Mouse (Mus musculus): ENCODE measurements around the gene Lats1. TPM values are rescaled to one million over a fixed set of nuclear protein-coding genes. Genes with fewer than 3 reads are reported as not detected.

Lats1 gene
- total RNA-seq, 2 experiments from 2014 or later: 11.8 to 11.9 TPM

DNA sequence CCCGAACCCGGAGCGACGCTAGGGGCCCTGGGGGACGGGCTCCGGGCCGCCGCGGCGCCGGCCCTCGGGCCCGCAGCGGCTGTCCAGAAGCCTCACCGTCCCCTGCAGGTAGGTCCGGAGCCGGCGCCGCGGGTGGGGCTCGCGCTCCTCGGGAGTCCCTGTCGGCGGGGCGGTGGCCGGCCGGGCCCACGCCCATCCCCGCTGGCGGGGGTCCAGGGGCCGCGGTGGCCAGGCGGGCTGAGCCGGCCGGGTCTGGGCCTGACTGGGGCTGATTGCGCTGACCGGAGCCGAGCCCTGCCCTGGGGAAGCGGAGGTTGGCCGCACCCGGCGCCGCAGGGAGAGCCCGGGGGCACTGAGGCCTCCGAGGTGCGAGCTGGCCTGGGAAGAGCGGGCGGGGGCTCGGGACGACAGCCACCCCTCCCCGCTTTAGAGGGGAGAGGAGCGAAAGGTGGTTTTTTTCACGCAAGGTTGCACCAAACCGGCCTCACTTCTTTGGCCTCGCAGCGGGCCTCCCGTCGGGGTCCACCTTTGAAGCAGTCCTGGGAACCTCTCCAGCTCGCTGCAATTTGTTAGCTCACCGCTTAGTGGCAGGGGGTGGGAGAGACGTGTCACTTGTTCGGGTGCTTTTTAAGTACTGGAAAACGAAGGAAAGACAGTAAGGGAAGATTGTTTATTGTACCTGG lies 470 bp downstream of the Lats1 start:
- H3K27ac ChIP-seq: peak overlapping the region; percentile 98
- peak; percentile 91 for DNase-seq
- TF ChIP-seq CTCF (IDR thresholded peaks at IDR 0.05): peak; percentile 37; the same call in 1 of the 2 replicates
- H3K4me3 ChIP-seq: peak overlapping the region; percentile 83
- intact Hi-C loops (cut with DNase I): loop anchor here (2.0 to 5.0 kb wide), 2 partner anchors 15 to 96 kb away; partner anchors contain the start of gene Nup43

DNA sequence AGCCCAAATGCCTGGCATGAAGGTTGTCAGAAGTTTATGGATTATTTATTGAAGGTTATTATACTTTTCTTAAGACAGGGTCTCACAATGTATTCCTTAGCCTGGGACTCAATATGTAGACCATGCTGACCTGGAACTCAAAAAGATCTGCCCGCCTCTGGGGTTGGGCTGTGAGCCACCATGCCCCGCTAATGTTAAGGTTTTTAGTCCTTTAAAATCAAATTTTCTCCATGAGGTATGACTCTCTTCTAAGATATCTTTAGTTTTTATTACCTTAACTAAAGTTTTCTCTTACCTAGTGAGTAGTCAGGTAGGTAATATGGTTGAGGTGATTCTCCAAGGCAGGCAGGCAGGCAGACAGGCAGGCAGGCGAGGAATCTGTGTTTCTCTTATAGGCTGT lies 1.2 kb downstream of the Lats1 start:
- no peak for TF ChIP-seq CTCF (IDR thresholded peaks at IDR 0.05)
- no peak for DNase-seq
- peak overlapping the region; percentile 83 for H3K4me3 ChIP-seq
- H3K27ac ChIP-seq: peak overlapping the region; percentile 98
- intact Hi-C loops (cut with DNase I): loop anchor here (5.0 kb wide), 1 partner anchor 95 kb away; no protein-coding TSS in a partner anchor

DNA sequence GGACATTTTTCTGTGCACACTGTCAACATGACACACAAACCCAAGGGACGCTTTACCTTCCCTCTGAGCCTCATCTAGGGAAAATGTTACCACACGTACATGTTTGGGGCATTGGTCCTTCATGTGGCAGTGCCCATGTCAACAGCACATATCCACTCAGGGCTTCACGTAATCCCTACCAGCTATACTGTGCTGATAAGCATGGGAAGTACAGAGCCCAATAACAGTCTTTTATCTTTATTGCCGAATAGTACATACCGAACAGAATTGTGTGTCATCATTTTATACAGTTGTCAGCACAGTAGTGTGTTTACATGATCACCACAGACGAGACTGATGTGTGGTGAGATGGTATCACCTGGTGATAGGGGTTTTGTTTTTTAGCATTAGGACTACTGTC lies 5.9 kb downstream of the Lats1 start:
- TF ChIP-seq CTCF (IDR thresholded peaks at IDR 0.05): no peak
- intact Hi-C loops (cut with DNase I): no loop called here
- no peak for DNase-seq
- no peak overlapping the region for H3K4me3 ChIP-seq
- H3K27ac ChIP-seq: no peak overlapping the region

DNA sequence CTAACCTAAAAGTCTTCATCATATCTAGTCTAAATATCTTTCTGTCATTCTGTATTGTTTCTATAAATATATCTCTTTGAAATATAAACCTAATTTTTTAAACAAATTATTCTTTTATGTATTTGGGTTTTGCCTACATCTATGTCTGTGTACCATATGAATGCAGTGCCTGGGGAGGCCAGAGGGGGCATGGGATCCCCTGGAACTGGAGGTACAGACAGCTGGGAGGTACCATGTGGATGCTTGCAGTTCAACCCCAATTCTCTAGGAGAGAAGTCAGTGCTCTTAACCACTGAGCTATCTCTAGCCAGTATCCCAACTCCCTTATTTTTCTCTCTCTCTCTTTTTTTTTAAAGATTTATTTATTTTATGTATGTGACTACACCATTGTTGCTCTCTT lies 14.3 kb downstream of the Lats1 start:
- intact Hi-C loops (cut with DNase I): no loop called here
- Histone ChIP-seq H3K27ac (no peak overlapping the region), H3K4me3 (no peak overlapping the region)
- no peak for DNase-seq
- peak; percentile 16; the same call in 1 of the 2 replicates for TF ChIP-seq CTCF (IDR thresholded peaks at IDR 0.05)

DNA sequence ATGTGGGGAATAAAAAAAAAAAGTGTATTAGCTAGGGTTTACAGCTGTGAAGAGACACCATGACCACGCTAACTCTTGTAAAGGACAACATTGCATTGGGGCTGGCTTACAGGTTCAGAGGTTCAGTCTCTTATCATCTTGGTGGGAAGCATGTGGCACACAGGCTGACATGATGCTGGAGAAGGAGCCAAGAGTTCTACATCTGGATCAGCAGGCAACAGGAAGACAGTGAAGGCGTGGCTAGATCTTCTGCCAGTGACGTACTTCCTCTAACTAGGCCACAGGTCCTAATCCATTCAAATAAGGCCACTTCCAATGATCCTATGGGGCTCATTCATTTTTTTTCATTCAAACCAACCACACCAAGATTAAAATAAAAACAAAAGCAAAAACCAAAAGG lies 19.1 kb downstream of the Lats1 start:
- intact Hi-C loops (cut with DNase I): no loop called here
- Histone ChIP-seq H3K4me3 (no peak overlapping the region), H3K27ac (no peak overlapping the region)
- no peak for DNase-seq
- TF ChIP-seq CTCF (IDR thresholded peaks at IDR 0.05): no peak

DNA sequence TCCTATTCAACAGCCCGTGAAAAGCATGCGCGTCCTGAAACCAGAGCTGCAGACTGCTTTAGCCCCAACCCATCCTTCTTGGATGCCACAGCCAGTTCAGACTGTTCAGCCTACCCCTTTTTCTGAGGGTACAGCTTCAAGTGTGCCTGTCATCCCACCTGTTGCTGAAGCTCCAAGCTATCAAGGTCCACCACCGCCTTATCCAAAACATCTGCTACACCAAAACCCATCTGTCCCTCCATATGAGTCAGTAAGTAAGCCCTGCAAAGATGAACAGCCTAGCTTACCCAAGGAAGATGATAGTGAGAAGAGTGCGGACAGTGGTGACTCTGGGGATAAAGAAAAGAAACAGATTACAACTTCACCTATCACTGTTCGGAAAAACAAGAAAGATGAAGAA lies 21.6 kb downstream of the Lats1 start:
- intact Hi-C loops (cut with DNase I): no loop called here
- Histone ChIP-seq H3K4me3 (no peak overlapping the region), H3K27ac (no peak overlapping the region)
- no peak for TF ChIP-seq CTCF (IDR thresholded peaks at IDR 0.05)
- no peak for DNase-seq

DNA sequence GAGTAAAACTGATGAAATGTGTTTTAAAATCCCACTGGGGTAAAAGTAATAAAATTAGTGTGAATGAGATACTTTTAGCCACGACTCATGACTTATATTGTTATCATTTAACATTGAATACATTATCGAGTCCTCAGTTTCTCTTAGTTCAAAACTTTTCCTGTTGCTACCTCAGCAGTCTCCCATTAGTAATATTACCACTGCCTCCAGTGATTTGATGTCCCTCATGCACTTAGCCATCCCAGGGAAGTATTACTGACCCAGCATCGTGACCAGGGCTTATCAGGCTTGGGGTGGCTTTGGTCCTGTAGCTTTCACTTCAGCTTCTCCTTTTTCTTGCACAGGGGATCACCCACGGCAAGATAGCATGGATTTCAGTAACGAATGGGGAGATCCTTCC lies 29.1 kb downstream of the Lats1 start:
- intact Hi-C loops (cut with DNase I): no loop called here
- no peak for TF ChIP-seq CTCF (IDR thresholded peaks at IDR 0.05)
- Histone ChIP-seq H3K27ac (no peak overlapping the region), H3K4me3 (no peak overlapping the region)
- DNase-seq: no peak

DNA sequence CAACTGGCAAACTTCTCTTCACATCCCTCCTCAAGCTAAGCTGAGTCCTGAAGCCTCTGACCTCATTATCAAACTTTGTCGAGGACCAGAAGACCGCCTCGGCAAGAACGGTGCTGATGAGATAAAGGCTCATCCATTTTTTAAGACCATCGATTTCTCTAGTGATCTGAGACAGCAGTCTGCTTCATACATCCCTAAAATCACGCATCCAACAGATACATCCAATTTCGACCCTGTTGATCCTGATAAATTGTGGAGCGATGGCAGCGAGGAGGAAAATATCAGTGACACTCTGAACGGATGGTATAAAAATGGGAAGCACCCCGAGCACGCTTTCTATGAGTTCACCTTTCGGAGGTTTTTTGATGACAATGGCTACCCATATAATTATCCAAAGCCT lies 31.5 kb downstream of the Lats1 start:
- H3K27ac ChIP-seq: no peak overlapping the region
- no peak for DNase-seq
- intact Hi-C loops (cut with DNase I): no loop called here
- no peak for TF ChIP-seq CTCF (IDR thresholded peaks at IDR 0.05)
- no peak overlapping the region for H3K4me3 ChIP-seq

DNA sequence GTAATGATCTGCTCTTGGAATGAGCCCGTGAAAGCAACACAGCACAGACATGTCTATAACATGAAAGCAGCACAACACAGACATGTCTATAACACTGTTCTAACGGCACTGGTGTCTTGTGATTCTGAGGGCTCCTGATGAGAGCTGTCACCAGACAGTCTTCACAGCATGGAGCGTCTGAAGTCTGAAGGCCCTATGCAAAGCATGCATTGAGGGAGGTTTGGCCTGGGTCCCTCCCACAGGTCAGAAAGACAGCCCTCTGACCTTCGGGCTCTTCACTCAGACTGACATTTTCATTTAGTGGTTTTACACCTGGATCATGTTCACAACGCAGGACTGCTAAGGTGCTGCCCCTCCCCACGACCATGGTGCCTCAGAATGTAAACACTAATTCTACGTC lies 34.0 kb downstream of the Lats1 start:
- H3K4me3 ChIP-seq: no peak overlapping the region
- no peak for DNase-seq
- no peak for TF ChIP-seq CTCF (IDR thresholded peaks at IDR 0.05)
- no peak overlapping the region for H3K27ac ChIP-seq
- intact Hi-C loops (cut with DNase I): no loop called here

DNA sequence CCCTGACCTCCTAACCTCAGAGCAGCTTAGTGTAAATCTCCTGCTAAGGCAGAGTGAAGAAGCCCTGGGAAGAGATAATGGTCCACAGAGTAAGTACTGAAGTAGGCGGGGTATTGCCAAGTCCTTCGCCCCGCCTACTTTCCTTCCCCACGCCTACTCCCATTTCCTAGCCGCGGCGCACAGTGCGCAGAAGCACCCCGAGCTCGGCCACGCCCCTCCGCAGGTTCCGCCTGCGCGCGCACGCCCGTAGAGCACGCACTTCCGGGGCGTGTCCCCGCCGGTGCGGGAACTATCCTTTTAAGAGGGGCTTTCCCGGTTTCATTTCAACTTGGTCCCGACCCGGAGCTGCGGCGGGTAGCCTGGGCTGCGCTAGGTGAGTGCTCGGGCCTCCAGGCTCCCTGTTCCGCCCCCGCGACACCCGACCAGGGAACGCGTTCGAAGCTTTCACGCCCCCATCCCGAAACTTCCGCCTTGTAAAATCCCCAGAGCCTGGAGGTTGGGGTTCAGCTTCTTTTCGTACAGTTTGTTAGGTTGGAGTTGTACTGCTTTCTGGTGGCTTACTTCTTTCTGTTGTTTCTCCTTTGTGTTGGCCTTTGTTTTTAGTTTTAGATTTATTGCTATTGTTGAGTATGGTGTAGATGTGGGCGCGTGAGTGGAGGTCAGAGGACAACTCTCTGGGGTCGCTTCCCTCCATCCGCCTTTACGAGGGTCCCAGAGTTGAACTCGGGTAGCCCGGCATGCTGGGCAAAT lies 44.9 kb downstream of the Lats1 start, which contains the start of gene Katna1:
Gene Katna1 (plus strand): TSS at position 250 of the 750 bp plus-strand sequence.
- intact Hi-C loops (cut with DNase I): no loop called here
- Histone ChIP-seq H3K27ac (peak within 1 kb of the TSS; percentile 90), H3K4me3 (peak within 1 kb of the TSS; percentile 90)
- DNase-seq: peak; percentile 96
- no peak for TF ChIP-seq CTCF (IDR thresholded peaks at IDR 0.05)

DNA sequence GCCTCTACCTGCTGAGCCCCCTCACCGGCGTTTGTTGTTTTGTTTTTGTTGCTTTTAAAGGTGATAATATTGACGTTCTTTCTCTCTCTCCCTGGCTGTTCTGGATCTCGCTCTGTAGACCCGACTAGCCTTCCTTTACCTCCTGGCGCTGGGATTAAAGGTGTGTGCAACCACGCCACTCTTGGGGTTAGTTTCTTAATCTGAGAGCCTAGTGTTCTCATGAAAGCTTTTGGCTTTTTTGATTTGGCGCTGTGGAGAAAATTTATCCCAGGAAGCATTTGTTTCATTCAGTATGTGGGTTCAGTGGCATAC lies 45.4 kb downstream of the Lats1 start:
- intact Hi-C loops (cut with DNase I): no loop called here
- no peak for TF ChIP-seq CTCF (IDR thresholded peaks at IDR 0.05)

DNA sequence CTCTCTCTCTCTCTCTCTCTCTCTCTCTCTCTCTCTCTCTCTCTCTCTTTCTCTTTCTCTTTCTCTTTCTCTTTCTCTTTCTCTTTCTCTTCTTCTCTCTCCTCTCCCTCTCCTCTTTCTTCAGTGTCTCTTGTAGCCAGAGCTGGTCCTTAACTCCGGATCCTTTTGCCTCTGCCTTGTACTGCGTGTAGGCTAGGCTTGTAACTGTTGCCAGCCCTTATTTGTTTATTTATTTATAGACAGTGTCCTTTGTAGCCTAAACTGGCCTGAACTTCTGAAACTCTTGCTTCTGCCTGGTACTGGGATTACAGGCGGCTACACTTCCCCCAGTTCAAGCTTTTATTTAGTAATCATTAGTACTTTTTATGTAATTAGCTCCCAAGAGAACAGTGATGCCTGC lies 46.0 kb downstream of the Lats1 start:
- intact Hi-C loops (cut with DNase I): no loop called here
- H3K27ac ChIP-seq: no peak overlapping the region
- H3K4me3 ChIP-seq: peak overlapping the region; percentile 32
- no peak for TF ChIP-seq CTCF (IDR thresholded peaks at IDR 0.05)
- no peak for DNase-seq

More for the DNA sequence above, 45.4 kb downstream of the Lats1 start:
- Histone ChIP-seq H3K27ac (peak overlapping the region; percentile 90), H3K4me3 (peak overlapping the region; percentile 90)
- DNase-seq: no peak

DNA sequence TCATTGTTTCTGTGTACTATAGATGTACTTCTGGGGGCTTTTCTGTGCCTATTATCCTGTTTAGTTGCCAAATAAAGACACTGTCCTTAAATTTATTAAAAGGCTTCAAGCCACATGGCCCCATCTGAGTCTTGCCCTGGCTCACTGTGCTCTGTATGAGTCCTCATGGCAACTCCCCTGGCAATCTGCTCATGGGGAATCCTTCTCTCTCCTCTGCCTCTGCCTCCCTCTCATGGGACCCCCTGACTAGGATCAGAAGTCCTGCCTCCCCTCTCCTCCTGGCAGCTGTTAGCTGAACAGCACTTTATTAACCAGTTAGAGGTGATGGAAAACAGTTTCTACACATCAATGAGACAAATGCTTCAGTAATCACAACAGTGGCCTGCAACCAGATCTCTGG lies 50.6 kb downstream of the Lats1 start:
- TF ChIP-seq CTCF (IDR thresholded peaks at IDR 0.05): no peak
- no peak for DNase-seq
- intact Hi-C loops (cut with DNase I): no loop called here
- Histone ChIP-seq H3K27ac (no peak overlapping the region), H3K4me3 (no peak overlapping the region)
